ENCODE assay signal across 7 mouse cellular contexts in genomic region chr9:120583314-120583713, GRCm38 (mm10). TPM values are rescaled to one million over a fixed set of nuclear protein-coding genes. Genes with fewer than 3 reads are reported as not detected.
DNase-seq lines count a peak whose midpoint lies in the region; ATAC-seq lines count a peak whose summit lies in the region.

No protein-coding gene starts in this region.

- no peak overlapping the region for H3K27ac ChIP-seq in lung, embryonic 16.5 days (ENCODE audit: low read length)
- H3K27ac ChIP-seq in forebrain, embryonic 12.5 days: no peak overlapping the region
- no peak overlapping the region for H3K27ac ChIP-seq in limb, embryonic 12.5 days
- no peak overlapping the region for H3K27ac ChIP-seq in stomach, embryonic 16.5 days (ENCODE audit: low read length)

- no peak overlapping the region for H3K4me3 ChIP-seq in lung, embryonic 16.5 days (ENCODE audit: low read length)
- H3K4me3 ChIP-seq in forebrain, embryonic 12.5 days (replicated peaks): no peak overlapping the region
- H3K4me3 ChIP-seq in limb, embryonic 12.5 days (replicated peaks): peak overlapping the region; percentile 44
- peak overlapping the region; percentile 46; the same call in 1 of the 2 replicates for H3K4me3 ChIP-seq in stomach, embryonic 16.5 days (replicated peaks; ENCODE audit: low read length)

- no peaks in the 10 kb centered on the region for H3K36me3 ChIP-seq in lung, embryonic 16.5 days (ENCODE audit: control insufficient read depth, insufficient read depth, low read length)
- no peaks in the 10 kb centered on the region for H3K36me3 ChIP-seq in forebrain, embryonic 12.5 days (replicated peaks)
- no peaks in the 10 kb centered on the region for H3K36me3 ChIP-seq in limb, embryonic 12.5 days
- no peaks in the 10 kb centered on the region for H3K36me3 ChIP-seq in stomach, embryonic 16.5 days (ENCODE audit: control insufficient read depth, insufficient read depth, low read length)

- H3K9ac ChIP-seq in lung, embryonic 16.5 days (ENCODE audit: low read length): no peak overlapping the region
- no peak overlapping the region for H3K9ac ChIP-seq in forebrain, embryonic 12.5 days
- peak overlapping the region; percentile 40; the same call in 1 of the 2 replicates for H3K9ac ChIP-seq in limb, embryonic 12.5 days (replicated peaks)
- peak overlapping the region; percentile 76 for H3K9ac ChIP-seq in stomach, embryonic 16.5 days (ENCODE audit: low read length)

- peaks cover 11% of the 10 kb centered on the region for H3K4me1 ChIP-seq in lung, embryonic 16.5 days (replicated peaks; ENCODE audit: control insufficient read depth, insufficient read depth, low read length)
- H3K4me1 ChIP-seq in forebrain, embryonic 12.5 days: peaks cover 15% of the 10 kb centered on the region
- peaks cover 18% of the 10 kb centered on the region for H3K4me1 ChIP-seq in limb, embryonic 12.5 days (replicated peaks)
- peaks cover 7% of the 10 kb centered on the region; the same call in 1 of the 2 replicates for H3K4me1 ChIP-seq in stomach, embryonic 16.5 days (ENCODE audit: control insufficient read depth, insufficient read depth, low read length)

- ATAC-seq in lung, embryonic 16.5 days (ENCODE audit: low read depth): no peak
- ATAC-seq in forebrain, embryonic 12.5 days (ENCODE audit: low FRiP score): no peak
- no peak for ATAC-seq in limb, embryonic 12.5 days (ENCODE audit: insufficient number of reproducible peaks, insufficient read depth, low FRiP score, low TSS enrichment, low read depth)
- no peak for ATAC-seq in stomach, embryonic 16.5 days (ENCODE audit: insufficient read depth, low FRiP score)

- DNase-seq in lung, postnatal 36 days: no peak
- no peak for DNase-seq in cerebellum, adult 11 months
- no peak for DNase-seq in spleen, postnatal 10 days (ENCODE audit: low spot score in 2 of 2)

- no peaks in the 10 kb centered on the region for H3K27me3 ChIP-seq in lung, embryonic 16.5 days (ENCODE audit: control insufficient read depth, insufficient read depth, low read depth, low read length)
- peaks cover 6% of the 10 kb centered on the region; the same call in 1 of the 2 replicates for H3K27me3 ChIP-seq in forebrain, embryonic 12.5 days
- H3K27me3 ChIP-seq in limb, embryonic 12.5 days: 0 out of 2 replicates have a peak, but pooled peaks cover 4% of the 10 kb centered on the region
- H3K27me3 ChIP-seq in stomach, embryonic 16.5 days (ENCODE audit: control insufficient read depth, insufficient read depth, low read length): no peaks in the 10 kb centered on the region

- no peaks in the 10 kb centered on the region for H3K9me3 ChIP-seq in lung, embryonic 16.5 days (ENCODE audit: control insufficient read depth, low read length)
- no peaks in the 10 kb centered on the region for H3K9me3 ChIP-seq in forebrain, embryonic 12.5 days
- H3K9me3 ChIP-seq in limb, embryonic 12.5 days: no peaks in the 10 kb centered on the region
- no peaks in the 10 kb centered on the region for H3K9me3 ChIP-seq in stomach, embryonic 16.5 days (replicated peaks; ENCODE audit: control insufficient read depth, low read length)

- WGBS in lung, embryonic 16.5 days: 68% methylated on average over 3 of the region's 3 CpGs
- 78% methylated on average over 3 of the region's 3 CpGs for WGBS in forebrain, embryonic 12.5 days
- 75% methylated on average over 3 of the region's 3 CpGs for WGBS in limb, embryonic 12.5 days
- WGBS in stomach, embryonic 16.5 days: 67% methylated on average over 3 of the region's 3 CpGs

- peak overlapping the region; percentile 94 for H3K4me2 ChIP-seq in lung, embryonic 16.5 days (ENCODE audit: low read depth, low read length)
- peak overlapping the region; percentile 55 for H3K4me2 ChIP-seq in forebrain, embryonic 12.5 days
- H3K4me2 ChIP-seq in limb, embryonic 12.5 days: peak overlapping the region; percentile 87
- peak overlapping the region; percentile 95 for H3K4me2 ChIP-seq in stomach, embryonic 16.5 days (ENCODE audit: low read depth, low read length)

RNA-seq across cellular contexts. Expression of gene Rpl14, which starts 12.1 kb away (rescaled TPM):
- 767 and 782 TPM in 2 replicates for polyA plus RNA-seq in lung, embryonic 16.5 days (2015; fragmentation: Nextera tagmentation; extraction: Ambion mirVana)
- polyA plus RNA-seq in forebrain, embryonic 12.5 days (2016; fragmentation: Nextera tagmentation; extraction: Ambion mirVana): 610 and 612 TPM in 2 replicates
- polyA plus RNA-seq in limb, embryonic 12.5 days (2016; fragmentation: Nextera tagmentation; extraction: Ambion mirVana): 805 and 832 TPM in 2 replicates
- polyA plus RNA-seq in stomach, embryonic 16.5 days (2015; fragmentation: Nextera tagmentation; extraction: Ambion mirVana): 689 and 823 TPM in 2 replicates

RNA-seq across cellular contexts. Expression of gene Entpd3, which starts 43.7 kb away (rescaled TPM):
- 9.3 and 10.8 TPM in 2 replicates for polyA plus RNA-seq in lung, embryonic 16.5 days (2015; fragmentation: Nextera tagmentation; extraction: Ambion mirVana)
- 0.23 and 0.36 TPM in 2 replicates for polyA plus RNA-seq in forebrain, embryonic 12.5 days (2016; fragmentation: Nextera tagmentation; extraction: Ambion mirVana)
- 0.26 and 0.29 TPM in 2 replicates for polyA plus RNA-seq in limb, embryonic 12.5 days (2016; fragmentation: Nextera tagmentation; extraction: Ambion mirVana)
- polyA plus RNA-seq in stomach, embryonic 16.5 days (2015; fragmentation: Nextera tagmentation; extraction: Ambion mirVana): 5.4 and 5.6 TPM in 2 replicates

Comparison
In these comparisons a context has a peak if more than half of its experiments do, and no peak if none do; other contexts are left out.
1. H3K4me3 ChIP-seq: peak in limb, embryonic 12.5 days (single experiment) and stomach, embryonic 16.5 days (single experiment); none in lung, embryonic 16.5 days (single experiment) and forebrain, embryonic 12.5 days (single experiment).
2. H3K9ac ChIP-seq: peak in limb, embryonic 12.5 days (single experiment) and stomach, embryonic 16.5 days (single experiment); none in lung, embryonic 16.5 days (single experiment) and forebrain, embryonic 12.5 days (single experiment).
3. Peak in every context shown above with its lines, with median percentiles within 50 percentile points of each other: H3K4me2 ChIP-seq.